Mouse (Mus musculus) lung, postnatal 36 days (tissue): ENCODE data around the gene St5.
A peak's percentile ranks its signal among the peaks of the same experiment; 100 is the strongest.

Source experiments
- DNase-seq: peaks from one replicate; pipeline ENCODE4 v3.0.0; 2022; ENCODE audit warnings: mixed read lengths

St5 gene

DNA sequence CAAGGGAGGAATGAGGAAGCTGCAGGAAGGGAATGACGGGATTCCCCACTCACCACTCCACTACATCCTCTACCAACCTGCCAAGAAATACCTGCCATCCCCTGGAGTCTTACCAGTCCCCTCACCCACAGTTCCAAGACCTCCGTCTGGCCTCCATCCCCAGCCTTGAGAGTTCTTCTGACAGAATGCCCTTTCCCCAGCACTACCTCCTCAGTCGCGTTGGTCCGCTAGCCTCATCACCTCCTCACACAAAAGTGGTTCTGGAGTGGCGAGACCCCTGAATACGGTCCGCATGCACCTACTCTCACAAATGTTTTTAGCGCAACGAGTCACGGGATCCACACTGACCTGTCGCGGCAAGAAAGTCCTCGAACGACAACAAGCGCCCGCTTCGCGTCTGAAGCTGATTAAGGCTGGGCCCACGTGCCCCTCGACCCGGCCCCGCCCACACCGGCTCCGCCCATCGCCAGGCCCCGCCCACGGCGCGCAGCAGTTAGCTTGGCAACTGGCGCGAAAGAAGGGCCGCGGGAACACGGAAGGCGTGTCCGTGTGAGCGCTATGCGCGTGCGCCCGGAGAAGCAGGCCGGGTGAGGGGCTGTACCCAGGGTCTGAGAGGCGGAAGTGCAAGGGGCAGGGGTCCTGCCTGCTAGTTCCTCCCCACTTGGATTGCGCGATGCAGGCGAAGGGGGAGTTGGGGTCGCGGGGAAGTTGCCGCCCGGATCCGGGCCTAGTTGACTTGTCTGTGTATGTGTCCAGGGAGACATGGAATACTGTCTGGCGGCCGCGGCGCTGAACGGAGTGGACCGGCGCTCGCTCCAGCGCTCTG is at the start of gene St5, which contains the start of gene Akip1:
Gene St5, minus strand, starts transcription at position 416 of the 826 bp plus-strand sequence.
Gene Akip1, plus strand, starts transcription at position 501 of the 826 bp plus-strand sequence.
- peak; percentile 97 for DNase-seq

DNA sequence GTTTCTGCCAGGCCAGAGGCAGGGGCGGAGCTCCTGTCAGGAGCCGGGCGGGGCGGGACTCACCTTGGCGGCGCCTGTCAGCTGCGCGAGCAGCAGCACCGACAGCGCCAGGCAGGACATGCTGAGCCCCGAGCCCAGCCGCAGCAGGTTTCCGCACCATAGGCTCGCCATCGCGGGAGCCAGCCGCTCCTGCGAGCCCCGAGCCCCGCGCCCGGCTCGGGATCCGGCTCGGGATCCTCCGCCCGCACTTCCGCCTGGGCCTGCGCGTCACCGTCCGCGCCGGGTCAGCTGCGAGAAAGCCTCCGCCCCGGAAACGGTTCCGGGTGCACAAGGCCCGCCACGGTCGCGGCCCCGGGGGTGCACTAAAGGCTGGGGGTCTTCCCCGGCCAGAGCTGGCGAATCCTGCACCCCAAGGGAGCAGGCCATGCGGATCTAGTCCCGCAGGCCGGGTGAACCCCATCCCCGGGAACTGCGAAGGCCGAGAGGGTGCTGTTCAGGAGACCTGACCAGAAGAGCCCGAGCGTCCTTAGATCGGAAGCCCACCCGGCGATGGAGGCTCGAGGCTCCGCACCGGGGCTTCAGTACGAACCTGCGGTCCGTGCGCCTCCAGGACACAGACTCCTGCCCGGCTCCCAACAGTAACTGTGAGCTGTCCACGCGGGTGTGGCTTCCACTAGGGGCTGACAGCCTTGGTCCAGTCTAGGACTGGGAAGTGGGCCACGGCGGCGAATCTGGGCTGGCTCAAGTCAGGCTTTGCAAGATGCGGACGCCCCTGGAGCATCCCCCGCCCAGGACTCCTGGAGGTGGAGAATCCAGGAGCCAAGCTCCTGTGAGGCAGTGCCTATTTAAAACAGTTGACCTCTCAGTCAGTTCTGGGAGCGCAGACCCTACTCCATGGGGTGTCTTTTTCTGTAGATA is 48.9 kb upstream of the St5 start, which contains the start of gene Tmem9b:
Gene Tmem9b, minus strand, starts transcription at position 868 of the 918 bp plus-strand sequence.
- DNase-seq: peak; percentile 85

DNA sequence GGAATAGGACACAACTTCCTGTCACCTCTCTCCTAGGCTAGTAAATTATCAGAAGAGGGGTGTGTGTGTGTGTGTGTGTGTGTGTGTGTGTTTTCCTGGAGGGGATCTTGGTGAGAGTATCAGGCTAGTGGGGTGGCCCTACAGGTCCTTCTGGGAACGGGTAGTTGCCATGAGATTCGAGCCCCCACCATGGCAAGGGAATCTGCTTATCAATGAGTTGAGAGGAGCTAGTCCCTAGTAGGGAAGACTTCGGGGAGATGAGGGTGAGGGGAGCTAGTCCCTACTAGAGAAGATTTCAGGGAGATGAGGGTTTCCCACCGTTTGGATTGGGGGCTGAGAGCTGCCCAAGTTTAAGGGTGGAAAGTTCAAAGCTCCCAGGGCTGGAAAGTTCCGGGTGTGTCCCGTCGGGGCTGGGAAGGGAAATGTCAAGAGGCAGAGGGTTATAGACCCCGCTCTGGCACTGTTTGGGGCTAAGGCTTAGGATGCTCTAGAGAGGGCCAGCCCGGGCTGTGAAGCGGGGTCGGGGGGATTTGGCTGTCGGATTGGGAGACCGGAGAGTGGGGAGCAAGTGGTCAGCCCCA is 48.1 kb upstream of the St5 start:
- DNase-seq: no peak

DNA sequence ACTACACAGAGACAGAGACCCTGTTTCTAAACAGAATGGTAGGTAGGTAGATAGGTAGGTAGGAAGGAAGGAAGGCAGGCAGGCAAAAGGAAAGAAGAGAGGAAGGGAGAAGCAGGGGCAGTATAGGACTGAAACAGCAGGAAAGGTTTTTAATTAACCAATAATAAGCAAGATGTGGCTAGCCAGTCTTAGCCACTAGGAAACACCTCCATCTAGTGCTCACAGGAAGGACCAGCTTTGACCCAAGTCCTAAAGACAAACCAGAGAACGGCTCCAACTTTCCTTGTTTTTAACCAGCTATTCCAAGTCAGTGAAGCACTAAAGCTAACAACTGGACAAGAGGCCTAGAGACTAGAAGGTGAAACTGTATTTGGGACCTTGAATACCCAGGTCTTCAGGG is 44.3 kb upstream of the St5 start:
- no peak for DNase-seq

DNA sequence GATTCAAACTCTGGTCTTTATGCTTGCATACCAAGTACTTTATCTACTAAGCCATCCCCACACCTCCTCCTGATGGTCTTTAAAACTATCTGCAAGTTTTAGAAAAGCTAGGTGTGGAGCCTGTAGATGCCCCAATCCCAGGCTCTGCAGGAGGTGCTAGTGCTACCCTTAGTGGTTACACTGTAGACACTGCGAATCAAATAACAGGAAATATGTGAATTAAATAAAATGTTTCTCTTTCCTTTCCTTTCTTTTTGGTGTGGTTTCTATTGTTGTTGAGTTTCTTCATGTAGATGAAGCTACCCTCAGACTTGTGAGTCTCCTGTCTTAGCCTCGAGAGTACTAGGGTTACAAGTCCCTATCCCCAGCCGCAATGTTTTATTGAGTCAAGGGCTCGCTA is 38.3 kb upstream of the St5 start:
- DNase-seq: no peak

DNA sequence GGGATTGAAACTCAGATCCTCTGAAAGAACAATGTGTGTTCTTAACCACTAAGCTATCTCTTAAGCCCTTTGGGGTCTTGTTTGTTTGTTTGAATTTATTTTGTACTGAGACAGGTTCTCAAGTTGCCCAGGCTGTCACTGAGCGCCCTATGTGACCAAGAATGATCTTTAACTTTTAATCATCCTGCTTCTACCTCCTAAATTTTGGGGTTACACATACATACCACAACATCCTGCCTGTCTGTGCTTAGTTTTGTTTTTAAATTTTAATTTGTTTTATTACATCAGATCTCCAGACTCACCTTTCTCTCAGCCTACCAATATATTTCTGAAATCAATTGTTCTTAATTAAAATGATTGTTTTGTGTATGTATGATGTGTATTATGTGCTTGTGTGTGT is 37.7 kb upstream of the St5 start:
- no peak for DNase-seq

DNA sequence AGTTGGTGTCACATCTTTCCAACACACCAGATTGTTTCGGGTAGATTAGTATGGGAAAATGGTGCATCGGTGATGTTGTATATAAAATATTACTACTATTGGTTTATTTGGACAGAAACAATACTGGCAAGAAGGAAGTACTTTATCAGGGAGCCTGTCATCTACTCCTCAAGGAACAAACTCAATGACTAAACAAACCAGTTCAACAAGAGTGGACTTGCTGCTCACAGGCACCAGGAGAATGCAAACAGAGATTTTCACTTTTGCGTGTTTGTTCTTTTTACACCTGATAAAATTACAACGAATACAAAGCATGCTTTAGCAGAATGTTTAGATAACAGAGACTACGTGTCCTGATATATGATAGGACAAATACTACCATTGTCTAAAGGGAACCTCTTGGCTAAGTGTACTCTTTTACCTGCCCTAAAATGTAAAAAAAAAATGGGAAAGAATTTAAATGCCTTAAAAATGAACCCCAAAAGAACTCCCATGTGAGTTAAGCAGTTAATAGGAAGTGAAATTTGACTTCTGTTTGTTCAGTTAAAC is 36.5 kb upstream of the St5 start:
- peak; percentile 52 for DNase-seq

DNA sequence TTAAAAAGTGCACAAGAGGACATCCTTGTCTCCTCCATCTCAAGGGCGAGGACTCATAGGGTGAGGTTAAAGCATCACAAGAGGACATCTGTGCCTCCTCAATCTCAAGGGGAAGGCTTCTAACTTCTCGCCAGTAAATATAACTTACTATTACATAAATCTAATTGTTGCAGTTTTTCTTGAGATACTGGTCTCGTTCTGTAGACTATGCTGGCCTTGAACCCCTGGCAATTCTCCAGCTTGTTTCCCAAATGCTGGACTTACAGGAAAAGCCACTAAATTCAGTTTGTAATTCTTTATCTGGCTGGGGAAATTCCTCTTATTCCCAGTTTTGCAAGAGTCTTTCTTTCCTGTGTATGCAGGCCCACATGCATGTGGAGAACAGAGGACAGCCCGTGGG is 31.4 kb upstream of the St5 start:
- no peak for DNase-seq

DNA sequence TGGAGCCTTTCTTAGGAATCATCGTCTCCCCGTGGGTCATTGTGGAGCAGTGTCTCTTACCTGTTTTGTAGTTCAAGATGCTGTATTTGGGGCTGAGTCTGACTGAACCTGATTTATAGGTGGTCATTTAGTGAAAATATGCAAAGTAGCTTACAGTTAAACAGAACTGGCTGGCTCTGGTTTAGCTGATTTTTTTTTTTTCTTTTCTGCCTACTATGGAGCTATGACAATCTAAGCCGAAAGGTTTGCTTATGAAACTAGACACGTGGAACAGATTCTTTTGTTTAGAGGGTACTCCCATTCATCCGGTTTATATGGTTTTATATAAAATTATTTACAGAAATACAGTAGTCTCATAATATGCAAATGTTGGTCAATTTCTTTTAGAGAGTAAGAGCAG is 28.2 kb upstream of the St5 start, which contains the start of gene Ascl3:
Gene Ascl3, minus strand, starts transcription at position 101 of the 400 bp plus-strand sequence.
- DNase-seq: no peak

DNA sequence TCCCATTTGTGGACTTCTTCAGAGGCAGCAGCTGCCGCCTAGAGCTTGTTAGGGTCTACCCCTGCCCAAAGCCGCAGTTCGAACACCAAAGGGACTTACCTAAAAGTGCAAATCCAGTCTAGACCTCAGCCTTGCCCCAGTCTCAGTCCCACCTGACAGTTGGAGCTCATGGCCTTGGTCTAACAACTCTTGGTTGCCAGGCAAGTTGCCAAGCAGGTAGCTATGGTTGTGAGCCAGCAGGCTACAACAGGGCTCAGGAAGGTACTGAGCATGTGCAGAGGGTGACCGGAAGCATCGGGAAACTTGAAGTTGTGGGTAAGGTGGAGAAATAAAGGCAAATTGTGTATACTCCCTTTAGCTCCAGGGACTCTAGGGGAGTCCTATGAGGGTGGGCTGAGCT is 20.3 kb upstream of the St5 start, which contains the start of gene BC051019:
Gene BC051019, minus strand, starts transcription at position 154 of the 400 bp plus-strand sequence.
- DNase-seq: peak; percentile 43

DNA sequence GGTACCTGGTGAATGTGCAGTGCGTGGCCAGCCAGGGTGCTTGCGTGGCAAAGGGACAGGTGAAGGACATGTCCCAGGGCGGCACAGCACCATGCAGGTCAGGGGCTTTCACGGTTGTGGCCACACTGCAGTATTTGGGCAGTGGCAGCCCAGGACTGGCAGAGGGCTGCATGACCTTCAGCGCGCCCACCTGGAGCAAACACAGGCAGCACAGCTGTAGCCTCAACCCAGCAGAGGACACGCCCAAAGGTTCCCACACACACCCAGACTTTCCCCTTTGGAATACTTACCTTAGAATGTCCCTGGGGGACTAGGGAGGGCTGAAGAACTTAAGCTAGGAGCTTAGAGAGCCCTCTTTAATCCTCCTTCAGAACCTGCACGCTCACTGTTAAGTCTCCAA is 19.7 kb upstream of the St5 start:
- DNase-seq: no peak

DNA sequence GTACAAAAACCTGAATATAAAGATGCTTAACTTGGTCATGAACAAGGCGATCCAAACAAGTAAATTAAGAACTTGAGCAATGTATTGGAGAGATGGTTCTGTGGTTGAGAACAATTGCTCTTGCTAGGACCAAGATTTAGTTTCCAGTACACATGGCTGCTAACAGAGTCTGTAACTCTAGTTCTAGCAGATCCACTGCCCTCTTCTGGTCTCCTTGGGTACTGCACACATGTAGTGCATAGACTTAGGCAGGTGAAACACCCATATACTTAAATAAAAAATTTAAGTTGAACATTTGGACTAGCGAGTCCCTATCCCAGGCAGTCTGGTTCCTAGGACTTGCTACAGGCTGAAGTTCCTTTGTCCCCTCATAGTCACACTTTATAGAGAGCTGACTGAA is 19.2 kb upstream of the St5 start:
- peak; percentile 30 for DNase-seq

DNA sequence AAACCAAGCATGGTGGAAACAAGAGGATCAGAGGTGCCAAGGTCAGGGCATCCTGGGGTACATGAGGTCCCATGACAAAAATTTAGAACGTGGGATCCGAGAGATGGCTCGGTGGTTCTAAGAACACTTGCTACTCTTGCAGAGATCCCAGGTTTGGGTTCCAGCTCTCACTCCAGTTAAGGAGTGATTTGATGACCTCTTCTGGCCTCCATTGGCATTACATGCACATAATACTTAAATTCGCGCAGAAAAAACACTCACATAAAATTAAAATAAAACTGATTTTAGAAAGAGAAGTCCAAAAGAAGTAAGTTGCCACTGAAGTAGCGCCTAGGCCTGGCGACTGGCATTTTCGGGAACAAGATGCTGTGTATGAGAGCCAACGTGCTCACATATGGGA is 15.9 kb upstream of the St5 start:
- DNase-seq: peak; percentile 77

DNA sequence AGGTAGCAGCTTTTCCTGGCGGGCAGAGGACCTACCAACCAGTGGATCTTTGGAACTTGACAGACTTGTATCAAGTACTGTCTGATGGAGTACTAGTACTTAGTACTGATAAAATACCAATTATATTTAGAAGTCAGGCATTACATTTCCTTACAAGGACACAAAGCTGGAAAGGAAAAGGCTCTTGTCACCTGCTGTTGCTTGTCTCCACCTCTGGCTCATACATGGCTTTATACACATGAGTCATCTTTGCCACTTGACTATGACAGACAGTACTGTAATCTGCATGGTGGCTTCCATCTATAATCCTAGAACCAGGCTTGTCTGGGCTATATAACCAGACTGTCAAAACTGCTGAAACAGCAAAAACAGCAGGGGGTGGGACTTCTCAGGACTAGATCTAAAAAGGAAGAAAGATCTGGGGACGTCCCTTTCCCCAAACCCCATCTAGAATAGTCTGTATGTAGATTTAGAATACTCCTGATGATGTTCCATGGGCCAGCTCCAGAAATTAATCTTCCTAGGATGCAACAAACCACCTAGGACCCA is 10.1 kb upstream of the St5 start:
- no peak for DNase-seq

DNA sequence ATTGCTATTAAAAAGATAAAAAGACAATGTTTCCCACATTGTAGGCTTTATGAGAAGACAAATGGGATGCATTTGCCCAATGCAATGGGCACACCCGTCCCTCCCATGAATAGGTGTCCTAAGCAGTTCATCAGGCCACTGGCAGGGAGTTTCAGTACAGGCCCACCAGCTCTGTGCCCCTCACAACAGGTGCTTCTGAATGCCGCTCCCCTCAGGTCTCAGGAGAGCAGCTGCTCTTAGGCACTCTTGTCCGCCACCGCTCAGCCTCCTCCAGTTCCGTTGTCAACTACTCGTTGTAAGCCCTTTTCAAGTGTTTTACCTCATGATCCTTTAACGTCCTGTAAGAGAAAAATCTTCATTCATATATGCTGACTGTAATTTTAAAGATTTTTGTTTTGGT is 8.8 kb upstream of the St5 start:
- no peak for DNase-seq

DNA sequence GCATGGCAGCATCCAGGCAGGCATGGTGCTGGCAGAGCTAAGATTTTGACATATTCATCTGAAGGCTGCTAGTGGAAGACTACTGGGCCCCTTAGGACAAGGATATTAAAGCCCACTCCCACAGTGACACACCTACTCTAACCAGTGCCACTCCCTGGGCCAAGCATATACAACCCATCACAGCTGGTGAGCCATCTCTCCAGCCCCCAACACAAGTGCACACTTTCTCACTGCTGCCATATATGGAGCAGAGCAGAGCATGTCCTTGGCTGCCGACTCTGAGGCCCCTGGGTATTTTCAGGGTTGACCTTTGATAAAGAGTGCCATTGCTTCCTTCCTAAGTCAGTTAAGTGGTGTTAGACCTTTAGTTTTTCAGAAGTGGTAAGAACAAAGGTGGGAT is 6.7 kb upstream of the St5 start:
- DNase-seq: no peak

DNA sequence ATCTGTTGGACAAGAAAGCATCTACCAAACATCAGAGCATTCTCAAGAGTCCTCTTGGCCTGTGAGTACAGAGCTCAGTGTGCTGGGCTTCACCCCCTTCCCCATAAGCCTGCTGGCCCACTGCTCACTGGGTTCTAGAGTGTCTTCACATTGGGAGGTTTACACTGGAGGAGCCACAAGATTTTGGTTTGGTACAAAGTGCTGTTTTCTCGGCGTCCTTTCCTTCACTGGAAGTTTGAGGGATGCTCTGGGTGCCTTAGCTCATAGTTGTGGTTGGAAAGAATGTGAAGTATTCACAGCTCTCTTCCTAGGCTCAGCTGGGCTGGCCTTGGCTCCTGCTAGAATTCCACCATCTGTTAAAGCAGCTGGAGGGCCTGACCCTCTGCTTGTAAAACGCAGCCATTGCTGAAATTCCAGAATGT is 5.6 kb upstream of the St5 start:
- DNase-seq: peak; percentile 79

DNA sequence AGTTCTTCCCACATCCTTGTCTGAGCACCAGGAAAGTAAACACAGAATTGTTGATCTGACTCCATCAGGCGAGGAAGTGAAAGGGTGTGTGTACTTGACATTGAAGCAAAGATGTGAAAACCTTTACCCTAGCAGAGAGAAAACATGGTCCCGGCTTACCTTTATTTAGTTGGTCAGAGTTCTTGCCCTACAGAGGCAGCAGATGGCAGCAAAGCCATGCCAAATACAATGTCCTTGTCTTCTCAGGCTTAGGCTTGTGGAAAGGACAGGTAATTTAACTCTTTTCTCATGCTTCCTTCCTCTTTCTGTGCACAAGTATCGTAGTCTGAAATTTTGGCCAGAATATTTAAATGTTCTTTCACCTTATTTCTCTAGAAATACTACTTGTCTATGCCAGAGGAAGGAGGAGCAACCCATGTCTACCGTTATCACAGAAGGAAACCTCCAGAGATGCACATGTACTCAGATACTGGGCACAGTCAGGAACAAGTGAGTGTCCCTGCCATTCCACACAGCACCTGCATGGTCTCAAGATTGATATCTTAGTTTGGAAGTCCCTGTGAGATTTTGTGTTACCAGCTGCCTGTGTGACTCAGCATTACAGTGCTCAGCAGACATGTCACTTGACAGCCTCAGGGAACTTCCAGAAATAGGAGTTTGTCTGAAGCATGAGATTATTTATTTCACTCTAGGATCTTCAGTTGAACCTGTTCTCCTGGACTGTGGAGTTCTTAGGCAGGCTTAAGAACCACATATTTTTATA is 3.8 kb upstream of the St5 start:
- peak; percentile 87 for DNase-seq

DNA sequence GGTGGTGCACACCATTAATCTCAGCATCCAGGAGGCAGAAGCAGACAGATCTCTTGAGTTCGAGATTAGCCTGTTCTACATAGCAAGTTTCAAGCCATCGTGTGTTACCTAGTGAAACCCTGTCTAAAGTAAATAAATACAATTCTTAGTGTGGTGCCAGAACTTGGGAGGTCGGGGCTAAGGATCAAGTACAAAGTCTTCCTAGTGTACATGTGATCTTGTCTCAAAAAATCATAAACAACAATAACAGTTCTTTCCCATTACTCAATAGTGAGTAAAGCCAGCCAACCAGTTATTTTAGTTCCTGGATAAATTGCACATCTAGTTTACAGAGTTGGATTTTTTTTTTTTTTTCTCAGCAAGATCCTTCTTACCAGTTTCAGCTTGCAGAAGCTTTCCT is 1.1 kb upstream of the St5 start:
- DNase-seq: peak; percentile 35

DNA sequence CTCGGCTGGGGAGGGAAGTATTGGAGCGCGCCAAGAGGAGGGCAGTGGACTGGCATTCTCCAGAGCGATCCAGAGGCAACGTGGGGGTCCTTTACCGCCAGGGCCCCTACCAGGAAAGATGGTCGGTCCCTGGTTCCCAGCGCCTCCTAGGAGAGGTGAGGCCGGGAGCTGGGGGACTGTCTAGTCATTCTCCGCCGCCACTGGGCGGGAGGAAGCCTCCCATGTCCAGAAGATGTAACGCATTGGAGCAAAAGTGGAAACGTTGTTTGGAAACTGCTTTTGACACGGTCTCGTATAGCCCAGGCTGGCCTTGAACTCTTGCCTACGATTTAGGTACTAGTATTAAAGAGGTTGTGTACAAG is 592 bp upstream of the St5 start:
- DNase-seq: no peak

DNA sequence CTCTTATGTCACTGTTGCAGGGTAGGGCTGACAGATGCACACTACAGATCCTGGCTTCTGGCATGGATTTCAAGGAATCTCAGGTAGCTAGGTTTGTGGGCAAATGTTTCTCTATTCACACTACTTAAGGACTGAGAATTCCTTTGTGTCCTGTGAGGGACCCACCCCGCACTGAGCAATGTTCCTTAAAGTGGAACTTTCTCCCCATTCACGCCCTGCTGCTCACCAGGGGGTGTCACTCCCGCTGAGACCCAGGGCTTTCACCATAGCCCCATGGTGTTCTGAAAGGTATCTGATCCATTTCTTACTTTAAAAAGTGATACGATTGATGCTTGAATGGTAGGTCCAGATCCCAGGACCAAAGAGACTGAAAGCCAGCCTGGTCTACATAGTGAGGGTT is 684 bp downstream of the St5 start:
- DNase-seq: no peak

DNA sequence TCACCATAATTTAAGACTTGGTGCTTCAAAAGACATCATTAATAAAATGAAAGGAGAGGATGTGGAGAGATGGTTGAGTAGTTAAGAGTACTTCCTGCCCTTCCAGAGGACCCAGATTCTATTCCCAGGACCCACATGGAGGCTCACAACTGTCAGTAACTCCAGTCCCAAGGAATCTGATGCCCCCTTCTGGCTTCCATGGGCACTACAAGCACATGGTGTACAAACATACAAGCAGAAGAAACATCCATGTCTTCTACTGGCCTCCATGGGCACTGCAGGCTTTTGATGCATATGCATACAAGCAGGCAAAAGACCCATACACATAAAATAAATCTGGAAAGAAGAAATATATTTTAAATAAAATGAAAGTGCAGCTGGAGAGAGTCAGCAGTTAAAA is 3.2 kb downstream of the St5 start:
- no peak for DNase-seq
